Mouse (Mus musculus): ENCODE results near the gene Eps8l2.

GRCm38 (mm10) chr7:141291921-141292582 is 46.6 kb upstream of the Eps8l2 start, which contains the start of gene Drd4:
- TF ChIP-seq CTCF (IDR thresholded peaks at IDR 0.05; ENCODE audit: control insufficient read depth, insufficient read depth, insufficient read length) (no peak), MYOD1 (IDR thresholded peaks at IDR 0.05; ENCODE audit: control insufficient read depth, insufficient read length, low read depth) (no peak), MAX (IDR thresholded peaks at IDR 0.05) (no peak), USF1 (IDR thresholded peaks at IDR 0.05; ENCODE audit: low read depth) (no peak)

All from C2C12 (cell line).